ENCODE assay signal across 8 mouse cellular contexts in genomic region chr1:59316031-59316385, GRCm38 (mm10). TPM values are rescaled to one million over a fixed set of nuclear protein-coding genes. Genes with fewer than 3 reads are reported as not detected.
DNase-seq lines count a peak whose midpoint lies in the region; ATAC-seq and TF ChIP-seq lines count a peak whose summit lies in the region.
"Had no signal": no experiment of that assay in that cellular context is flagged by ENCODE, and none has a peak within 500 bp of the region (broad histone marks: within the 10 kb centered on the region; RNA-seq: fewer than 3 reads in every experiment).

No protein-coding gene starts in this region.

- peak overlapping the region; percentile 38 for H3K4me2 ChIP-seq in forebrain, embryonic 14.5 days (ENCODE audit: low read length)
- H3K4me2 ChIP-seq in liver, postnatal 0 days (ENCODE audit: low read depth, low read length): peak overlapping the region; percentile 54; the same call in 1 of the 2 replicates

- no peak for TF ChIP-seq EP300 in liver, postnatal 0 days (IDR thresholded peaks at IDR 0.05; ENCODE audit: low read depth)

- no peak overlapping the region; the same call in 1 of the 2 replicates for H3K9ac ChIP-seq in forebrain, embryonic 14.5 days (ENCODE audit: low read length)
- no peak overlapping the region for H3K9ac ChIP-seq in liver, postnatal 0 days (replicated peaks)

- no peaks in the 10 kb centered on the region for H3K36me3 ChIP-seq in forebrain, embryonic 14.5 days (ENCODE audit: control insufficient read depth, insufficient read depth, low read length)
- no peaks in the 10 kb centered on the region for H3K36me3 ChIP-seq in liver, postnatal 0 days (replicated peaks; ENCODE audit: insufficient read depth, low read length)
- no peaks in the 10 kb centered on the region for H3K36me3 ChIP-seq in splenic B cell, adult 2 months (ENCODE audit: control insufficient read depth, insufficient read depth, low read length, poor library complexity, severe bottlenecking)

- peak; percentile 54 for ATAC-seq in forebrain, embryonic 14.5 days
- no peak for ATAC-seq in liver, postnatal 0 days

- peaks cover 28% of the 10 kb centered on the region for H3K4me1 ChIP-seq in forebrain, embryonic 14.5 days (ENCODE audit: control insufficient read depth, insufficient read depth, low read length)
- peaks cover 13% of the 10 kb centered on the region; the same call in 1 of the 2 replicates for H3K4me1 ChIP-seq in liver, postnatal 0 days (ENCODE audit: insufficient read depth)

- no peak for TF ChIP-seq CTCF in liver, postnatal 0 days (IDR thresholded peaks at IDR 0.05; ENCODE audit: low read depth)

- peaks cover 6% of the 10 kb centered on the region; the same call in 1 of the 2 replicates for H3K27me3 ChIP-seq in forebrain, embryonic 14.5 days (replicated peaks; ENCODE audit: control insufficient read depth, insufficient read depth, low read length)
- no peaks in the 10 kb centered on the region for H3K27me3 ChIP-seq in liver, postnatal 0 days (ENCODE audit: insufficient read depth, low read length)
- no peaks in the 10 kb centered on the region for H3K27me3 ChIP-seq in splenic B cell, adult 2 months (ENCODE audit: control insufficient read depth, insufficient read depth, low read length, poor library complexity, severe bottlenecking)

- H3K9me3 ChIP-seq in forebrain, embryonic 14.5 days (replicated peaks; ENCODE audit: control insufficient read depth, low read length): no peaks in the 10 kb centered on the region
- H3K9me3 ChIP-seq in liver, postnatal 0 days (ENCODE audit: low read length): no peaks in the 10 kb centered on the region

- under 1% methylated on average over 9 of the region's 9 CpGs for WGBS in forebrain, embryonic 14.5 days
- WGBS in liver, postnatal 0 days (ENCODE audit: insufficient replicate concordance): 10% methylated on average over 9 of the region's 9 CpGs

- H3K27ac ChIP-seq in forebrain, embryonic 14.5 days (ENCODE audit: low read depth, low read length): no peak overlapping the region
- H3K27ac ChIP-seq in liver, postnatal 0 days (ENCODE audit: low read depth): peak overlapping the region; percentile 29; the same call in 1 of the 2 replicates

- peak; percentile 9 for DNase-seq in right cerebral cortex, postnatal 4 days
- DNase-seq in right cerebral cortex, postnatal 10 days (ENCODE audit: low spot score in 2 of 2): no peak
- DNase-seq in forebrain, embryonic 14.5 days (ENCODE audit: low spot score): no peak
- no peak for DNase-seq in liver, postnatal 0 days
- peak; percentile 52 for DNase-seq in splenic B cell, adult 2 months (ENCODE audit: low read depth, low spot score)
- DNase-seq in urinary bladder, postnatal 36 days (ENCODE audit: low spot score in 2 of 2): no peak
- no peak for DNase-seq in kidney, postnatal 14 days

- H3K4me3 ChIP-seq in forebrain, embryonic 14.5 days (ENCODE audit: low read depth, low read length): no peak overlapping the region
- H3K4me3 ChIP-seq in liver, postnatal 0 days (ENCODE audit: low read depth, low read length): no peak overlapping the region

RNA-seq across cellular contexts. Expression of gene Cdk15, which starts 59.3 kb away (rescaled TPM):
- polyA plus RNA-seq in forebrain, embryonic 14.5 days (2014; fragmentation: Nextera tagmentation; extraction: Ambion mirVana): 0.28 and 0.30 TPM in 2 replicates
- 0.20 TPM in 1 of 2 replicates, not detected in the other for polyA plus RNA-seq in liver, postnatal 0 days (2015; fragmentation: Nextera tagmentation; extraction: Ambion mirVana)
- polyA plus RNA-seq: lung, embryonic 16.5 days had no signal

Comparison
In these comparisons a context has a peak if more than half of its experiments do, and no peak if none do; other contexts are left out.
1. DNase-seq: peak in right cerebral cortex, postnatal 4 days (single experiment) and splenic B cell, adult 2 months (single experiment); none in right cerebral cortex, postnatal 10 days (0 of 2), forebrain, embryonic 14.5 days (single experiment), liver, postnatal 0 days (single experiment), urinary bladder, postnatal 36 days (0 of 2) and kidney, postnatal 14 days (single experiment).